Mouse (Mus musculus): ENCODE results near the gene Trpv1. TPM values are rescaled to one million over a fixed set of nuclear protein-coding genes. Genes with fewer than 3 reads are reported as not detected.

Gene Trpv1
- total RNA-seq (2014; rRNA removed) (0.18 and 0.20 TPM in 2 replicates), polyA plus RNA-seq (2012; rRNA removed) (0.06 and 0.28 TPM in 2 replicates)

DNA sequence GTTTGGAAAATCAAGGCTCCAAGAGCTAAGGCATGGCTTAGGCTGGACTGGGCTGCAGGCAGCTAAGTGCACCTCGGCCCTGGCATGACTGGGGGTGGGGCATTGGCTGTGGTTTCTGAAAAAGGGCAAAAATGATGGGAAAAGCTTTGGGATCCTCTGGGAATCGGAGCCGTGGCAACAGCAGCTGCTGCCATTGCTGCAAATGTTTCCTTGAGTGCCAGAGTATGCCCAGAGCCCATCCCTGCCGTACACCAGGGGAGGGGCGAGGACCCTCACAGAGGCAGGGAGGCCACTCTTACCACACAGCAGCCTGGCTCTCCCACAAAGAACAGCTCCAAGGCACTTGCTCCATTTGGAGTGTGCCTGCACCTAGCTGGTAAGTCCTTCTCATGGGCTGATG lies at the start of gene Trpv1:
Gene Trpv1, plus strand, starts transcription at position 301 of the 400 bp plus-strand sequence.
- H3K36me3 ChIP-seq (ENCODE audit: control insufficient read depth, insufficient read depth, low read length) = no peaks in the 10 kb centered on the region
- WGBS = 92% methylated on average over 5 of the region's 5 CpGs
- no peak within 1 kb of the TSS for H3K9ac ChIP-seq (ENCODE audit: low read depth, low read length)

DNA sequence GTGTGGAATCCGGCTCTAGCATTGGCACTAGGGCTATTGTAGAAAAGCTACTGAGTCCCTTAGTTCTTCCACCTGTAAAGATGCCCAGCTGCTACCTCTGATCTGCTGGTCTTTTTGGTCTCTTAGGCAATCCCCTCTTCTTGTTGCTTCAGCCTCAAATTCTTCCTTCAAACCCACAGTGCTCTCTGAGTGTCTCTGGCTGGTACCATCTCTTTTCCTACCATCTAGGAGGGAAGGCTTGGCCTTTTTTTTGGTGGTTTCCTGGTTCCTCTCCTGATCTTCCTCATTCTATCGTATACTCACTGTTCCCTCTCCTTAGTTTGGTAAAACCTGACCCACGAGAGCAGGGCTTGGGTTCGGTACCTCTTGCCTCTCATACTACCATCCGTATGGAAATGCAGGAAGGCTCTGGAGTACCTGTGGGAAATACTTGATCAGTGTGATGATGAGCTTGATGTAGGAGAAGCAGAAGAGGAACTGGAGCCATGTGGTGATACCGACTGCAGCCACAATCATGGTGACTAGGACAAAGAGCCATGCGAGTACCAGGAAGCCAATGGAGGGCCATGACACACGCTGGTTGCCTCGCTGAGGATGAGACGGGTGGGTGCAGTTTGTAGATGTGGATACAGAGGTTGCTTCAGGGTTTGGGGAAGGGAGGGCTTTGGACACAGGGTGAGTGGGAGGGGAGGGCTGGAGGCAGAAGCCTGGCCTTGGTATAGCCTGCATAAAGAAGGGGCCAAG lies 48.0 kb upstream of the Trpv1 start:
- Histone ChIP-seq H3K9ac (ENCODE audit: low read depth, low read length) (no peak overlapping the region), H3K36me3 (ENCODE audit: control insufficient read depth, insufficient read depth, low read length) (peaks cover 28% of the 10 kb centered on the region; the same call in 1 of the 2 replicates), H3K4me1 (ENCODE audit: control insufficient read depth, insufficient read depth, low read length) (no peaks in the 10 kb centered on the region), H3K27ac (replicated peaks; ENCODE audit: insufficient read depth, low read depth, low read length) (no peak overlapping the region), H3K79me2 (ENCODE audit: control insufficient read depth, insufficient read depth, low read length) (no peaks in the 10 kb centered on the region), H3K4me3 (ENCODE audit: insufficient read depth, low read depth, low read length) (no peak overlapping the region), H3K27me3 (ENCODE audit: control insufficient read depth, insufficient read depth, low read length) (no peaks in the 10 kb centered on the region)
- no peak for DNase-seq (ENCODE audit: extremely low read depth, low read depth, low spot score)
- 89% methylated on average over 10 of the region's 10 CpGs for WGBS
- no peak for TF ChIP-seq POLR2A (IDR thresholded peaks at IDR 0.05; ENCODE audit: extremely low read depth, insufficient read depth, low read length)
- no peak for TF ChIP-seq CTCF (IDR thresholded peaks at IDR 0.05; ENCODE audit: low read depth, low read length)

More for the DNA sequence above, at the start of gene Trpv1:
- no peak for TF ChIP-seq CTCF (IDR thresholded peaks at IDR 0.05; ENCODE audit: low read depth, low read length)
- no peak for TF ChIP-seq POLR2A (IDR thresholded peaks at IDR 0.05; ENCODE audit: extremely low read depth, insufficient read depth, low read length)
- no peak for DNase-seq (ENCODE audit: extremely low read depth, low read depth, low spot score)
- Histone ChIP-seq H3K27ac (replicated peaks; ENCODE audit: insufficient read depth, low read depth, low read length) (no peak within 1 kb of the TSS), H3K4me1 (ENCODE audit: control insufficient read depth, insufficient read depth, low read length) (peaks cover 10% of the 10 kb centered on the region; the same call in 1 of the 2 replicates), H3K27me3 (ENCODE audit: control insufficient read depth, insufficient read depth, low read length) (no peaks in the 10 kb centered on the region), H3K79me2 (ENCODE audit: control insufficient read depth, insufficient read depth, low read length) (no peaks in the 10 kb centered on the region), H3K4me3 (ENCODE audit: insufficient read depth, low read depth, low read length) (no peak within 1 kb of the TSS)

DNA sequence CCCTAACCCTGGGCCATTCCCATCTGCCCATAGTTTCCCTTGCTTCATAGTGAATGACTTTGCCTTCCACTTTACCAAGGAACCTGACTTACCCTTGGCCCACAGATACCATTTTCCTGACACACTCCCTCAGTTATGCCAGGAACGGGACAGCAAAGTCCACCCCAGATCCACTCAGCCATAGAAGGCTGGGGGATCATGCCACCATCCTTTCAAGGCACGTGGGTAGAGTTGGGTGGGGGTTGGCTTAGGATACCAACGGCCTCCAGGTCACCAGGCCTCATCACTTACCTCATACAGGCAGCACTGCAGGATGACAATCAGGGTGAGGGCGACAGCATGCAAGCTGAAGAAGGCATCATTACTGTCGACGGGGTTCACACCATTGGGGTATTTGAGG lies 46.9 kb upstream of the Trpv1 start:
- H3K27me3 ChIP-seq (ENCODE audit: control insufficient read depth, insufficient read depth, low read length) = no peaks in the 10 kb centered on the region
- H3K79me2 ChIP-seq (ENCODE audit: control insufficient read depth, insufficient read depth, low read length) = no peaks in the 10 kb centered on the region
- H3K4me1 ChIP-seq (ENCODE audit: control insufficient read depth, insufficient read depth, low read length) = no peaks in the 10 kb centered on the region
- H3K27ac ChIP-seq (replicated peaks; ENCODE audit: insufficient read depth, low read depth, low read length) = no peak overlapping the region
- 91% methylated on average over 6 of the region's 6 CpGs for WGBS
- peaks cover 31% of the 10 kb centered on the region; the same call in 1 of the 2 replicates for H3K36me3 ChIP-seq (ENCODE audit: control insufficient read depth, insufficient read depth, low read length)
- no peak for TF ChIP-seq CTCF (IDR thresholded peaks at IDR 0.05; ENCODE audit: low read depth, low read length)
- no peak for TF ChIP-seq POLR2A (IDR thresholded peaks at IDR 0.05; ENCODE audit: extremely low read depth, insufficient read depth, low read length)
- DNase-seq (ENCODE audit: extremely low read depth, low read depth, low spot score) = no peak
- no peak overlapping the region for H3K4me3 ChIP-seq (ENCODE audit: insufficient read depth, low read depth, low read length)
- H3K9ac ChIP-seq (ENCODE audit: low read depth, low read length) = no peak overlapping the region

- H3K27me3 ChIP-seq (ENCODE audit: control insufficient read depth, insufficient read depth, low read length) = no peaks in the 10 kb centered on the region
- no peak for DNase-seq (ENCODE audit: extremely low read depth, low read depth, low spot score)
- H3K4me1 ChIP-seq (ENCODE audit: control insufficient read depth, insufficient read depth, low read length) = no peaks in the 10 kb centered on the region
- no peak overlapping the region for H3K4me3 ChIP-seq (ENCODE audit: insufficient read depth, low read depth, low read length)
- TF ChIP-seq POLR2A (IDR thresholded peaks at IDR 0.05; ENCODE audit: extremely low read depth, insufficient read depth, low read length) (no peak), CTCF (IDR thresholded peaks at IDR 0.05; ENCODE audit: low read depth, low read length) (no peak)
- H3K79me2 ChIP-seq (ENCODE audit: control insufficient read depth, insufficient read depth, low read length) = no peaks in the 10 kb centered on the region
- H3K9ac ChIP-seq (ENCODE audit: low read depth, low read length) = no peak overlapping the region
- WGBS = 78% methylated on average over 6 of the region's 6 CpGs
- no peak overlapping the region for H3K27ac ChIP-seq (replicated peaks; ENCODE audit: insufficient read depth, low read depth, low read length)
- H3K36me3 ChIP-seq (ENCODE audit: control insufficient read depth, insufficient read depth, low read length) = peaks cover 24% of the 10 kb centered on the region; the same call in 1 of the 2 replicates
Measured at GRCm38 (mm10) chr11:73193047-73193446, 41.0 kb upstream of the Trpv1 start.

GRCm38 (mm10) chr11:73194444-73194843 lies 39.6 kb upstream of the Trpv1 start:
- TF ChIP-seq POLR2A (IDR thresholded peaks at IDR 0.05; ENCODE audit: extremely low read depth, insufficient read depth, low read length) (no peak), CTCF (IDR thresholded peaks at IDR 0.05; ENCODE audit: low read depth, low read length) (no peak)
- 85% methylated on average over 2 of the region's 2 CpGs for WGBS
- Histone ChIP-seq H3K4me1 (ENCODE audit: control insufficient read depth, insufficient read depth, low read length) (no peaks in the 10 kb centered on the region), H3K9ac (ENCODE audit: low read depth, low read length) (no peak overlapping the region), H3K79me2 (ENCODE audit: control insufficient read depth, insufficient read depth, low read length) (no peaks in the 10 kb centered on the region; the same call in 1 of the 2 replicates), H3K4me3 (ENCODE audit: insufficient read depth, low read depth, low read length) (no peak overlapping the region), H3K27ac (replicated peaks; ENCODE audit: insufficient read depth, low read depth, low read length) (no peak overlapping the region), H3K36me3 (ENCODE audit: control insufficient read depth, insufficient read depth, low read length) (peaks cover 18% of the 10 kb centered on the region; the same call in 1 of the 2 replicates), H3K27me3 (ENCODE audit: control insufficient read depth, insufficient read depth, low read length) (no peaks in the 10 kb centered on the region)
- no peak for DNase-seq (ENCODE audit: extremely low read depth, low read depth, low spot score)

DNA sequence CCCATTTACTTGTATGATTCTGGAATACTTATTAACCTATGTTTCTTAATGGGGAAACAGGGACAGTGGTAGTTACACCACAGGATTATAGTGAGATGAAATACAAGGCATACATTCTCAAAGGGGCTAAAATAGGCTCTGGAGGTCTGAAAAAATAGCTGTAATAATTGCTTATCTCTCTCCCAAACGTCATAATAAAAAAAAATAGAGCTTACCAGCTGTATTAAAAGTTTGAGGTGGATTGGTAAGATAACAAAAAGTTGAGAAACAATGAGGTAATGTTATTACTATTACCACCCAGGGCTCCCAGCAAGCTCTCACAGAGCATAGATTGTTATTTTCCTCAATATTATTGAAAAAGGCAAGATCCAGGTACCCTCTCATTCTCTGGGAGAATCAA lies 35.9 kb upstream of the Trpv1 start:
- H3K4me3 ChIP-seq (ENCODE audit: insufficient read depth, low read depth, low read length) = peak overlapping the region; percentile 64
- H3K27ac ChIP-seq (replicated peaks; ENCODE audit: insufficient read depth, low read depth, low read length) = no peak overlapping the region
- no peak for TF ChIP-seq POLR2A (IDR thresholded peaks at IDR 0.05; ENCODE audit: extremely low read depth, insufficient read depth, low read length)
- no peak for TF ChIP-seq CTCF (IDR thresholded peaks at IDR 0.05; ENCODE audit: low read depth, low read length)
- H3K9ac ChIP-seq (ENCODE audit: low read depth, low read length) = peak overlapping the region; percentile 86
- H3K36me3 ChIP-seq (ENCODE audit: control insufficient read depth, insufficient read depth, low read length) = peaks cover 3% of the 10 kb centered on the region; the same call in 1 of the 2 replicates
- H3K27me3 ChIP-seq (ENCODE audit: control insufficient read depth, insufficient read depth, low read length) = no peaks in the 10 kb centered on the region
- no peak for DNase-seq (ENCODE audit: extremely low read depth, low read depth, low spot score)
- 3% methylated on average over 1 of the region's 1 CpGs for WGBS
- H3K4me1 ChIP-seq (ENCODE audit: control insufficient read depth, insufficient read depth, low read length) = peaks cover 12% of the 10 kb centered on the region
- peaks cover 3% of the 10 kb centered on the region; the same call in 1 of the 2 replicates for H3K79me2 ChIP-seq (ENCODE audit: control insufficient read depth, insufficient read depth, low read length)

Measured in liver, adult 2 months (tissue).